Mouse (Mus musculus) forebrain, embryonic 10.5 days (tissue): Measurements from ENCODE around the gene Slx4ip. TPM values are rescaled to one million over a fixed set of nuclear protein-coding genes. Genes with fewer than 3 reads are reported as not detected.

Experiments used
- DNase-seq: peaks from one replicate; pipeline ENCODE4 v3.0.0-alpha.2; 2017; ENCODE audit warnings: low spot score; ENCODE audit errors: extremely low spot score
- H3K27ac ChIP-seq: fragments of 300-500 bp; sonication (generic); 2 replicates; pipeline ENCODE4 v1.5.1; 2016; ENCODE audit warnings: mild to moderate bottlenecking
- H3K27me3 ChIP-seq: fragments of 300-500 bp; sonication (generic); 2 replicates; pipeline ENCODE4 v1.6.1; 2016; ENCODE audit warnings: mild to moderate bottlenecking; ENCODE audit not compliant: poor library complexity, severe bottlenecking
- H3K36me3 ChIP-seq: fragments of 300-500 bp; sonication (generic); replicated peaks from 2 replicates; pipeline ENCODE4 v1.6.1; 2016; ENCODE audit warnings: mild to moderate bottlenecking, moderate library complexity
- H3K4me1 ChIP-seq: fragments of 300-500 bp; sonication (generic); 2 replicates; pipeline ENCODE4 v1.6.1; 2016
- H3K4me3 ChIP-seq: fragments of 300-500 bp; sonication (generic); 2 replicates; pipeline ENCODE4 v1.5.1; 2016; ENCODE audit warnings: mild to moderate bottlenecking, moderate library complexity
- H3K9me3 ChIP-seq: fragments of 300-500 bp; sonication (generic); 2 replicates; pipeline ENCODE4 v1.6.1; 2016; ENCODE audit warnings: mild to moderate bottlenecking, moderate library complexity
- WGBS: fragments of 180-500 bp; shearing (Covaris S2); methylation state at CpG from one replicate; pipeline ENCODE4 v1.1.7; 2016; 5-methylcytosine and 5-hydroxymethylcytosine counted together
- polyA plus RNA-seq: library from polyadenylated mRNA; unstranded; fragments of >200 nt; fragmentation: Nextera tagmentation; extraction: Ambion mirVana; gene quantifications from 2 replicates; pipeline ENCODE4 v1.2.1, GENCODE M21; 2016

The Slx4ip gene
- polyA plus RNA-seq, 1 experiment from 2014 or later, result 8.1 TPM

DNA sequence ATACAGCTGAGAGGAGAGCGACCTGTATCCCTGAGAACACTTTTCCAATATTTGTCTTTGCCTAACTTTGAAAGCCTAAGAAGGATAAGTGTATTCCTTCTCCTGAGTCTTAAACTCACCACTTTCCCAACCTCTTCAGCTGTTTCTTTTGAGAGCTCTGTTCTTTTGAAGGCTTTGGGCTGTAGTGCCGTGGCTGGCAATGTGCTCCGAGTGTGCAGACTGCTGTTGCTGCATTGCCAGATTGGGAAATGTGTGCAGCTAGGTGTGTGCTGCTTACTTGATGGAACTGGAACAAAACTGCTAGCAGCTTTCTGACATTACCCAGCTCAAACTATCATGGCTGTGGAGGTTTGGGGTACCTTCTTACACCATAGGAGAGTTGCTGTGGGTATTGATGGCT is 22.0 kb downstream of the Slx4ip start:
- H3K9me3 ChIP-seq, result no peaks in the 10 kb centered on the region
- H3K27ac ChIP-seq, result peak overlapping the region; percentile 35; the same call in 1 of the 2 replicates
- 40% methylated on average over 3 of the region's 3 CpGs for WGBS
- peaks cover 40% of the 10 kb centered on the region for H3K4me1 ChIP-seq
- no peak overlapping the region for H3K4me3 ChIP-seq
- DNase-seq, result no peak
- no peaks in the 10 kb centered on the region for H3K27me3 ChIP-seq
- H3K36me3 ChIP-seq, result no peaks in the 10 kb centered on the region

- WGBS, result 69% methylated on average over 3 of the region's 3 CpGs
- H3K27ac ChIP-seq, result 0 out of 2 replicates have a peak overlapping the region, but pooled peaks have one; percentile 30
These were observed 23.4 kb downstream of the Slx4ip start for GRCm38 (mm10) chr2:136914334-136914902.

DNA sequence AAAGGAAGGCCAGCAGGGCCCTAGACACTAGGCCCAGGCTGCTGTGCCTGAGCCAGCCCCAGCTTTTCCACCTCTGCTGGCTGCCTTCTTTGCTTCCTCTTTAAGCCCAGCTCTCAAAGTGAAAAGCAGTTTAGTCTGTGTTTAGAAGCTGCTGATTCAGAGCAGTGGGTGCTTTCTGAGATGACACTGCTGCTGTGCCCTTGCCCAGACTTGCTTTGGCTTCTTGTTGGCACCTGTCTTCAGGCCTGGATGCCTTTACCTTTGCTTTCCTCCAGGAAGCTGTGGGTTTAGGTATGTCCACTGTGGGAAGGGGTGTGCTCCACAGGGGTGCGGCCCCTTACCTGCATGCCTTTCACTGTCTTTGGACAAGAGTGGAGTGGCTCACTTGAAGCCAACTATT is 28.4 kb downstream of the Slx4ip start:
- Histone ChIP-seq H3K27ac (no peak overlapping the region), H3K4me3 (no peak overlapping the region), H3K27me3 (no peaks in the 10 kb centered on the region), H3K4me1 (peaks cover 4% of the 10 kb centered on the region; the same call in 1 of the 2 replicates), H3K36me3 (no peaks in the 10 kb centered on the region), H3K9me3 (no peaks in the 10 kb centered on the region)
- no peak for DNase-seq
- 97% methylated on average over 1 of the region's 1 CpGs for WGBS

More at GRCm38 (mm10) chr2:136914334-136914902, 23.4 kb downstream of the Slx4ip start:
- Histone ChIP-seq H3K9me3 (no peaks in the 10 kb centered on the region), H3K4me1 (peaks cover 37% of the 10 kb centered on the region), H3K27me3 (no peaks in the 10 kb centered on the region), H3K4me3 (no peak overlapping the region), H3K36me3 (no peaks in the 10 kb centered on the region)
- DNase-seq, result no peak

GRCm38 (mm10) chr2:136920257-136920993 is 29.4 kb downstream of the Slx4ip start:
- no peaks in the 10 kb centered on the region for H3K9me3 ChIP-seq
- H3K4me3 ChIP-seq, result no peak overlapping the region
- WGBS, result 89% methylated on average over 3 of the region's 3 CpGs
- no peak overlapping the region for H3K27ac ChIP-seq
- DNase-seq, result no peak
- H3K36me3 ChIP-seq, result no peaks in the 10 kb centered on the region
- no peaks in the 10 kb centered on the region for H3K27me3 ChIP-seq
- H3K4me1 ChIP-seq, result no peaks in the 10 kb centered on the region

- no peaks in the 10 kb centered on the region for H3K9me3 ChIP-seq
- H3K27me3 ChIP-seq, result no peaks in the 10 kb centered on the region
- no peaks in the 10 kb centered on the region for H3K4me1 ChIP-seq
- no peaks in the 10 kb centered on the region for H3K36me3 ChIP-seq
- H3K27ac ChIP-seq, result no peak overlapping the region
- no peak for DNase-seq
- no peak overlapping the region for H3K4me3 ChIP-seq
- 82% methylated on average over 4 of the region's 4 CpGs for WGBS
These were observed 30.0 kb downstream of the Slx4ip start for GRCm38 (mm10) chr2:136921003-136921408.

DNA sequence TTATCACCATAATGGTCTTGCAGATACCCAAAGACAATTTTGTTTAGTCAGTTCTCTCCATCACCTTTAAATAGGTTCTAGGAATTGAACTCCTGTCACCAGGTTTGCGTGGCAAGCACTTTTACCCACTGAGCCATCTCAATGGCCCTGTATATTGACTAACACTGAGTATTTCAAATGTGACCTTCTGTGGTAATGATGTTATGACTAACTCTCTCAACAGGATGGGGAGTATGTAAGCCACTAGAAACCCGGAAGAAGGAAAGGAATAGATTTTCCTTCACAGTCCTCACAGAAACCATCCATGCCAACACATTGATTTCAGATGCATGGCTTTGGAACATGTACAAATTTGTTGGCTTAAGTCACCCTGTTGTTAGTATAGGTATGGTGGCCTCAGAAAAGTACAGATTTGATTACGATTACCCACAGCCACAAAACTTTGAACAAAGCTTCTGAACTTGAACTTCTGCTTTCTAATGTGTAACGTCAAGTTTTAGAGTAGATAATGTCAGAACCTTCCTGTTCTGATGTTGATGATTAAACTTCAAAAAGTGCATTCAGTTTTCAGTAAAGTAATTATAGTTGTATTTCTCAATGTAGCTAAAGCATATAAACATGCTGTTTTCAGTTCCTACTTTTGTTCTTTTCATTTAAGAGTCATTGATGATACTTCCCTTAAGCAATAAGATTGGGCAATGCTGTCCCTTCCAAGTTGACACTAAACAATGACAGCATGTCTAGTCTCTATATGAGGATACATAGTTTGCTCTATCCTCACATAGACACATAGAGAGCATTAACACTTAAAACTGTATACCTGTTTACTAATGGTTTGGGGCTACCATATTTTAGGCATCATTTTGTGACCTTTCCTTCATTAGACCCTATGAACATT is 45.6 kb downstream of the Slx4ip start:
- no peaks in the 10 kb centered on the region for H3K27me3 ChIP-seq
- H3K27ac ChIP-seq, result no peak overlapping the region
- WGBS, result 89% methylated on average over 4 of the region's 4 CpGs
- no peaks in the 10 kb centered on the region for H3K4me1 ChIP-seq
- H3K36me3 ChIP-seq, result no peaks in the 10 kb centered on the region
- no peak for DNase-seq
- H3K4me3 ChIP-seq, result no peak overlapping the region
- H3K9me3 ChIP-seq, result no peaks in the 10 kb centered on the region

GRCm38 (mm10) chr2:136938249-136938648 is 47.2 kb downstream of the Slx4ip start:
- no peaks in the 10 kb centered on the region for H3K4me1 ChIP-seq
- WGBS, result 98% methylated on average over 1 of the region's 1 CpGs
- no peaks in the 10 kb centered on the region for H3K27me3 ChIP-seq
- H3K4me3 ChIP-seq, result no peak overlapping the region
- H3K9me3 ChIP-seq, result no peaks in the 10 kb centered on the region
- H3K27ac ChIP-seq, result no peak overlapping the region
- H3K36me3 ChIP-seq, result no peaks in the 10 kb centered on the region
- no peak for DNase-seq

- H3K4me3 ChIP-seq, result no peak overlapping the region
- H3K27ac ChIP-seq, result no peak overlapping the region
- no peaks in the 10 kb centered on the region for H3K27me3 ChIP-seq
- 88% methylated on average over 5 of the region's 5 CpGs for WGBS
- no peak for DNase-seq
- no peaks in the 10 kb centered on the region for H3K4me1 ChIP-seq
- H3K9me3 ChIP-seq, result no peaks in the 10 kb centered on the region
- H3K36me3 ChIP-seq, result no peaks in the 10 kb centered on the region
These were observed 55.3 kb downstream of the Slx4ip start for GRCm38 (mm10) chr2:136946297-136946696.

GRCm38 (mm10) chr2:136947500-136947899 is 56.5 kb downstream of the Slx4ip start:
- Histone ChIP-seq H3K27me3 (no peaks in the 10 kb centered on the region), H3K4me3 (no peak overlapping the region), H3K27ac (no peak overlapping the region), H3K4me1 (no peaks in the 10 kb centered on the region), H3K9me3 (no peaks in the 10 kb centered on the region), H3K36me3 (no peaks in the 10 kb centered on the region)
- 87% methylated on average over 4 of the region's 4 CpGs for WGBS
- DNase-seq, result no peak

- no peak overlapping the region for H3K27ac ChIP-seq
- no peaks in the 10 kb centered on the region for H3K27me3 ChIP-seq
- 68% methylated on average over 5 of the region's 5 CpGs for whole genome bisulfite sequencing
- H3K4me3 ChIP-seq, result no peak overlapping the region
- DNase-seq, result no peak
- H3K36me3 ChIP-seq, result no peaks in the 10 kb centered on the region
- H3K4me1 ChIP-seq, result no peaks in the 10 kb centered on the region
- H3K9me3 ChIP-seq, result no peaks in the 10 kb centered on the region
These were observed 56.9 kb downstream of the Slx4ip start for GRCm38 (mm10) chr2:136947937-136948336.

- Histone ChIP-seq H3K27ac (no peak overlapping the region), H3K4me1 (peaks cover 5% of the 10 kb centered on the region; the same call in 1 of the 2 replicates), H3K36me3 (no peaks in the 10 kb centered on the region), H3K27me3 (no peaks in the 10 kb centered on the region), H3K4me3 (no peak overlapping the region), H3K9me3 (no peaks in the 10 kb centered on the region)
- DNase-seq, result no peak
- 76% methylated on average over 1 of the region's 1 CpGs for WGBS
These were observed 61.2 kb downstream of the Slx4ip start for GRCm38 (mm10) chr2:136952238-136952637.

DNA sequence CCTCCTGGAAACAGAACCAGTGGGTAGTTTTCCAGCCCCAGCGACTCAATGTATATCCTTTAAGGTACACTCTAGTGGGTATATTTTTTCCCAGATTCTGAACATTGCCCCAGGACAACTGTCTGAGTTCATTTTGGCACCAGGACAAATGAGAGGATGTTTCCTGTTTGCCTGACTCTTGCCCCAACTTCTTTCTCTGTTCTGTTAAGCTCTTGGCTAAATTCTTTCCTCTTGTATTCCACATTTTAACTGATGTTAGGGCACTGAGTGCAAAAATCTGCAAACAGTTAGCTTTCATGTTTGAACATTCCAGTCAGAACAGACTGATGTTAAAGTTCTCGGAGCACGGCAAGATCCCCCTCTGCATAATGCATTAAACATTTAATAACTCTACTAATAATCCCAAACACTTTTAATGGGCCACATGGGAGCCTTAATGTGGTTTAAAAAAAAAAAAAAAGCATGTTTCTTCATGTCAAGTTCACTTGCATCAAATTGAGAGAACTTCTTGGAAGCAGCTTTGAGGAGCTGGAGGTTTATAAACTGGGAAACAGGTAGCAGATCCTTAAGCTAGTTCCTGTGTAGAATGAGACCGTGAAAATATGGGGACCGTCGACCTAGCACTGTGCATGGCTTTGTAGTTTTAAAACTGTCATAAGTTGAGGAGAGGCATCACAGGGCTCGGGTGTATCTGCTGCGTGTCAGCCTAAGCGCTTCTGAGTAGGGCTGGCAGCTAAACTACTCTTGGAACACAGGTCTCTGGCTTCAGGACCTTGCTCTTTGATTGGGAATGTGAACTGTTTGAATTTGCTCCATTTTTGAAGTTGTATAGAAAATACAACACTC is 64.9 kb downstream of the Slx4ip start:
- Histone ChIP-seq H3K4me1 (peaks cover 14% of the 10 kb centered on the region), H3K9me3 (no peaks in the 10 kb centered on the region), H3K27ac (no peak overlapping the region), H3K4me3 (no peak overlapping the region), H3K27me3 (no peaks in the 10 kb centered on the region), H3K36me3 (no peaks in the 10 kb centered on the region)
- DNase-seq, result no peak
- WGBS, result 85% methylated on average over 9 of the region's 9 CpGs
